ENCODE assay signal across 20 mouse cellular contexts in the genomic region with DNA sequence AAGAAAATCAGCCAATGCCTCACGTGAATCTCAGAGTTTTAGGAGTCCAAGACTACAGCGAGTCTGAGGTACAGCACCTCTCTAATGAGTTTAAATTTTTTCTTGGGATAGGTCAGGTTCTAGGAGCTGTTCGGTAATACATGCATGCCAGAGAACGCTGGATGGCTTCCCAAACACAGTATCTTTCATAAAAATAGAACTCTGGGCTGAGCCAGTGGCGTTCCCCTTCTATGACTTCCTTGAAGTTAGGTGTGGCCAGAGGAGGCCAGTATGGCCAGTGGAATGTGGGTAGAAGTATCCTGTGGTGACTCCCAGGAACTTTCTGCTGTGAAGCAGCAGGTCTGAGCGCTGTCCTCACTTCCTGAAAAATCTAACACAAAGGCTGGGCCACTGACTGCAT.
DNase-seq lines count a peak whose midpoint lies in the region; ATAC-seq and TF ChIP-seq lines count a peak whose summit lies in the region.
"Had no signal": no experiment of that assay in that cellular context is flagged by ENCODE, and none has a peak within 500 bp of the region (broad histone marks: within the 10 kb centered on the region; RNA-seq: fewer than 3 reads in every experiment).

No protein-coding gene starts in this region.

- no peak for TF ChIP-seq POLR2A in kidney, adult 2 months (IDR thresholded peaks at IDR 0.05; ENCODE audit: low read depth, low read length)

- in situ Hi-C loops in Patski (cut with MboI; ENCODE audit: low pct_unique_long_range_greater_than_20kb): no loop called here

- 57% methylated on average over 6 of the region's 6 CpGs for WGBS in kidney, adult 2 months
- WGBS in kidney, embryonic 15.5 days: 81% methylated on average over 6 of the region's 6 CpGs
- 37% methylated on average over 6 of the region's 6 CpGs for WGBS in heart, postnatal 0 days
- WGBS in intestine, embryonic 16.5 days: 86% methylated on average over 6 of the region's 6 CpGs

- no peak overlapping the region for H3K27ac ChIP-seq in kidney, adult 2 months (ENCODE audit: insufficient read depth, low read depth, low read length)
- no peak overlapping the region for H3K27ac ChIP-seq in kidney, embryonic 15.5 days
- H3K27ac ChIP-seq in heart, postnatal 0 days (ENCODE audit: low read depth): no peak overlapping the region
- H3K27ac ChIP-seq in intestine, embryonic 16.5 days (ENCODE audit: low read length): peak overlapping the region; percentile 85
- H3K27ac ChIP-seq: embryonic facial prominence, embryonic 15.5 days; hindbrain, postnatal 0 days; liver, embryonic 13.5 days; lung, embryonic 15.5 days had no signal

- no peak for TF ChIP-seq CTCF in kidney, adult 2 months (conservative IDR thresholded peaks at IDR 0.05; ENCODE audit: insufficient read depth, insufficient read length, low read depth, low read length)
- no peak for TF ChIP-seq CTCF in Patski (IDR thresholded peaks at IDR 0.05)
- TF ChIP-seq CTCF in heart, postnatal 0 days (IDR thresholded peaks at IDR 0.05; ENCODE audit: low read depth): no peak

- no peaks in the 10 kb centered on the region for H3K27me3 ChIP-seq in kidney, adult 2 months (replicated peaks; ENCODE audit: control insufficient read depth, insufficient read depth, low read length)
- no peaks in the 10 kb centered on the region for H3K27me3 ChIP-seq in kidney, embryonic 15.5 days
- no peaks in the 10 kb centered on the region for H3K27me3 ChIP-seq in Patski
- no peaks in the 10 kb centered on the region for H3K27me3 ChIP-seq in heart, postnatal 0 days (ENCODE audit: control insufficient read depth, insufficient read depth, low read length)
- H3K27me3 ChIP-seq in intestine, embryonic 16.5 days (replicated peaks; ENCODE audit: control insufficient read depth, insufficient read depth, low read length): no peaks in the 10 kb centered on the region
- H3K27me3 ChIP-seq: embryonic facial prominence, embryonic 15.5 days; liver, embryonic 13.5 days; lung, embryonic 15.5 days; megakaryocyte, embryonic 14.5 days had no signal

- no peaks in the 10 kb centered on the region for H3K36me3 ChIP-seq in kidney, adult 2 months (ENCODE audit: control insufficient read depth, insufficient read depth, low read length)
- no peaks in the 10 kb centered on the region for H3K36me3 ChIP-seq in kidney, embryonic 15.5 days
- H3K36me3 ChIP-seq in heart, postnatal 0 days (replicated peaks; ENCODE audit: control insufficient read depth, insufficient read depth, low read length): no peaks in the 10 kb centered on the region
- H3K36me3 ChIP-seq in intestine, embryonic 16.5 days (ENCODE audit: control insufficient read depth, insufficient read depth, low read length): no peaks in the 10 kb centered on the region
- H3K36me3 ChIP-seq: embryonic facial prominence, embryonic 15.5 days; liver, embryonic 13.5 days; lung, embryonic 15.5 days had no signal

- peaks cover 5% of the 10 kb centered on the region; the same call in 1 of the 2 replicates for H3K4me1 ChIP-seq in kidney, adult 2 months (ENCODE audit: control insufficient read depth, insufficient read depth, low read length)
- no peaks in the 10 kb centered on the region for H3K4me1 ChIP-seq in kidney, embryonic 15.5 days
- peaks cover 14% of the 10 kb centered on the region for H3K4me1 ChIP-seq in heart, postnatal 0 days (ENCODE audit: control insufficient read depth, insufficient read depth)
- peaks cover 14% of the 10 kb centered on the region; the same call in 1 of the 2 replicates for H3K4me1 ChIP-seq in intestine, embryonic 16.5 days (ENCODE audit: control insufficient read depth, insufficient read depth, low read length)
- H3K4me1 ChIP-seq: embryonic facial prominence, embryonic 15.5 days; liver, embryonic 13.5 days; lung, embryonic 15.5 days; megakaryocyte, embryonic 14.5 days had no signal

- H3K4me2 ChIP-seq in kidney, embryonic 15.5 days: no peak overlapping the region
- no peak overlapping the region for H3K4me2 ChIP-seq in heart, postnatal 0 days (ENCODE audit: low read depth, low read length)
- H3K4me2 ChIP-seq in intestine, embryonic 16.5 days (ENCODE audit: low read depth, low read length): no peak overlapping the region
- H3K4me2 ChIP-seq: embryonic facial prominence, embryonic 15.5 days; liver, embryonic 13.5 days; lung, embryonic 15.5 days had no signal

- POLR2A ChIA-PET in Patski (lab: Charles Lee): no interaction called here

- no peak overlapping the region for H3K9ac ChIP-seq in kidney, embryonic 15.5 days
- H3K9ac ChIP-seq in heart, postnatal 0 days (replicated peaks; ENCODE audit: low read depth, low read length): no peak overlapping the region
- no peak overlapping the region; the same call in 1 of the 2 replicates for H3K9ac ChIP-seq in intestine, embryonic 16.5 days (ENCODE audit: low read depth, low read length)
- H3K9ac ChIP-seq: embryonic facial prominence, embryonic 15.5 days; liver, embryonic 13.5 days; lung, embryonic 15.5 days had no signal

- H3K9me3 ChIP-seq in kidney, embryonic 15.5 days (replicated peaks): no peaks in the 10 kb centered on the region
- H3K9me3 ChIP-seq in heart, postnatal 0 days (replicated peaks; ENCODE audit: control insufficient read depth, low read length): no peaks in the 10 kb centered on the region
- no peaks in the 10 kb centered on the region for H3K9me3 ChIP-seq in intestine, embryonic 16.5 days (ENCODE audit: control insufficient read depth, low read length)
- H3K9me3 ChIP-seq: embryonic facial prominence, embryonic 15.5 days; liver, embryonic 13.5 days; lung, embryonic 15.5 days; megakaryocyte, embryonic 14.5 days had no signal

- CTCF ChIA-PET in Patski (lab: Charles Lee): interaction anchor here (0.7 kb wide), 1 partner anchor 19 kb away, joined by 3 read pairs; no protein-coding TSS in a partner anchor

- DNase-seq in kidney, adult 2 months: peak; percentile 66
- no peak for DNase-seq in Patski (ENCODE audit: low read depth, low spot score)
- DNase-seq in heart, postnatal 0 days (ENCODE audit: low spot score): peak; percentile 17
- no peak for DNase-seq in liver
- no peak for DNase-seq in embryo, embryonic 10.5 days (ENCODE audit: low spot score)
- DNase-seq: adrenal gland, postnatal 10 days; cerebellum, adult 9-11 months; gastrocnemius, postnatal 36 days; liver, embryonic 13.5 days; midbrain, embryonic 14.5 days; thymus, adult 18-20 months; thymus, postnatal 4 days had no signal

- TF ChIP-seq EP300 in heart, postnatal 0 days (IDR thresholded peaks at IDR 0.05; ENCODE audit: low read depth): no peak

- no peak overlapping the region for H3K4me3 ChIP-seq in kidney, adult 2 months (ENCODE audit: insufficient read depth, low read depth, low read length)
- no peak overlapping the region for H3K4me3 ChIP-seq in kidney, embryonic 15.5 days (replicated peaks)
- H3K4me3 ChIP-seq in heart, postnatal 0 days (ENCODE audit: low read depth, low read length): no peak overlapping the region
- no peak overlapping the region for H3K4me3 ChIP-seq in intestine, embryonic 16.5 days (ENCODE audit: low read length)
- H3K4me3 ChIP-seq: embryonic facial prominence, embryonic 15.5 days; liver, embryonic 13.5 days; lung, embryonic 15.5 days; megakaryocyte, embryonic 14.5 days; myocyte had no signal

- ATAC-seq in kidney, embryonic 15.5 days (replicated peaks; ENCODE audit: low FRiP score): no peak
- ATAC-seq in Patski: peak; percentile 31
- ATAC-seq in heart, postnatal 0 days (ENCODE audit: insufficient read depth, low read depth): no peak; the same call in 1 of the 2 replicates
- ATAC-seq in intestine, embryonic 16.5 days: peak; percentile 45; the same call in 1 of the 2 replicates
- ATAC-seq: forebrain, embryonic 16.5 days; hindbrain, postnatal 0 days had no signal

Comparison
In these comparisons a context has a peak if more than half of its experiments do, and no peak if none do; other contexts are left out.
1. DNase-seq: peak in kidney, adult 2 months (single experiment) and heart, postnatal 0 days (single experiment); none in Patski (single experiment), liver (single experiment) and embryo, embryonic 10.5 days (single experiment).
2. ATAC-seq: peak in Patski (single experiment) and intestine, embryonic 16.5 days (single experiment); none in kidney, embryonic 15.5 days (single experiment) and heart, postnatal 0 days (single experiment).